Mouse (Mus musculus): Measurements from ENCODE around the gene Rcor2. TPM values are rescaled to one million over a fixed set of nuclear protein-coding genes. Genes with fewer than 3 reads are reported as not detected.

The Rcor2 gene
- polyA plus RNA-seq, 1 experiment from 2014 or later, result 34.9 TPM

DNA sequence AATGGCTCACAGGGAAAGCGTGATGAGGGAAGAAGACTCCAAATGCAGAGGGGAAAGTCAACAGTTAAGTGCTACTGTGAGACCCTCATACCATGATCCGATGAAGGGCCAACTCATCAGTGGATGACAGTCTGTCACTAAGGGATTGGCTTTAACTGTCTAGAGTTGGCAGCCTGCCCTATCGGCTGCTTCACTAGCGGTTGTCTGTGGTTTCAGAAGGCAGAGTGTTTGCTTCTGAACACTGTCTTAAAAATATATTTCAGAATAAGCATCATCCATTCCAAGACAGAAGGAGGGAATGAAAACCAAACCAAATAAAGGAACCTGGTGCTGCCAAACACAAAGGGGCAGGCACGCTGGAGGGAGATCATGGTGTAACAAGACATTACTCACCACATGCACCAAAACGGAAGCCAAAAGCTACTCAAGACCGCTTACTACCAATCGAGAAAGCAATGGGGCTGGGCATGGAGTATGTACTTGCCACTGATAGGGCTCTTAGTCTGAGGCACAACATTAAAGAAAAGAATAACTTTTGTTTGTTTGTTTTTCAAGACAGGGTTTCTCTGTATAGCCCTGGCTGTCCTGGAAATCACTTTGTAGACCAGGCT, 48.0 kb downstream of the Rcor2 start:
- H3K4me3 ChIP-seq (ENCODE audit: low read depth, low read length), result no peak overlapping the region
- no peak overlapping the region for H3K9ac ChIP-seq (ENCODE audit: low read length)
- H3K27ac ChIP-seq (ENCODE audit: low read depth, low read length), result no peak overlapping the region
- ATAC-seq (ENCODE audit: insufficient read depth, low FRiP score, low TSS enrichment) (no peak), DNase-seq (ENCODE audit: low spot score) (no peak)
- H3K36me3 ChIP-seq (ENCODE audit: control insufficient read depth, insufficient read depth, low read length), result no peaks in the 10 kb centered on the region
- no peak overlapping the region for H3K4me2 ChIP-seq (ENCODE audit: low read depth)
- H3K4me1 ChIP-seq (ENCODE audit: control insufficient read depth, insufficient read depth, low read length), result peaks cover 8% of the 10 kb centered on the region
- H3K9me3 ChIP-seq (ENCODE audit: control insufficient read depth, low read length), result no peaks in the 10 kb centered on the region
- no peaks in the 10 kb centered on the region for H3K27me3 ChIP-seq (ENCODE audit: control insufficient read depth, insufficient read depth, low read length)
- WGBS, result 87% methylated on average over 8 of the region's 8 CpGs

DNA sequence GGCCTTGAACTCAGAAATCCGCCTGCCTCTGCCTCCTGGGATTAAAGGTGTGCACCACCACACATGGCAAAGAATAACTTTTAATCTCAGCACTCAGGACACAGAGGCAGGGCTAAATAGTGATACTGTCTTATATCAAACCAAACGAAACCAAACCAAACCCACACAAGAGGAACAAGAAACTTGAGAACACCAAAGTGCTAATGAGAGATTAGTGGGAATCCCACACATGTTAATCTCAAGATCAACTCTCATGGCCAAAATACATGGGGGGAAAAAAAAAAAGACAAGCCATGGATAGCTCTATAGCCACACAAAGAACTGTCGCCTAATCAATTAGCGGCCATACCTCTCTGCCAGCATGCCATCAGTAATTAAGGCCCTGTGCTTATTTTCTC, 48.5 kb downstream of the Rcor2 start:
- Histone ChIP-seq H3K27me3 (ENCODE audit: control insufficient read depth, insufficient read depth, low read length) (no peaks in the 10 kb centered on the region), H3K9me3 (ENCODE audit: control insufficient read depth, low read length) (no peaks in the 10 kb centered on the region), H3K4me1 (ENCODE audit: control insufficient read depth, insufficient read depth, low read length) (peaks cover 7% of the 10 kb centered on the region), H3K4me3 (ENCODE audit: low read depth, low read length) (no peak overlapping the region), H3K36me3 (ENCODE audit: control insufficient read depth, insufficient read depth, low read length) (no peaks in the 10 kb centered on the region), H3K27ac (ENCODE audit: low read depth, low read length) (no peak overlapping the region), H3K9ac (ENCODE audit: low read length) (no peak overlapping the region), H3K4me2 (ENCODE audit: low read depth) (no peak overlapping the region)
- ATAC-seq (ENCODE audit: insufficient read depth, low FRiP score, low TSS enrichment) (no peak), DNase-seq (ENCODE audit: low spot score) (no peak)
- WGBS, result 93% methylated on average over 4 of the region's 4 CpGs

DNA sequence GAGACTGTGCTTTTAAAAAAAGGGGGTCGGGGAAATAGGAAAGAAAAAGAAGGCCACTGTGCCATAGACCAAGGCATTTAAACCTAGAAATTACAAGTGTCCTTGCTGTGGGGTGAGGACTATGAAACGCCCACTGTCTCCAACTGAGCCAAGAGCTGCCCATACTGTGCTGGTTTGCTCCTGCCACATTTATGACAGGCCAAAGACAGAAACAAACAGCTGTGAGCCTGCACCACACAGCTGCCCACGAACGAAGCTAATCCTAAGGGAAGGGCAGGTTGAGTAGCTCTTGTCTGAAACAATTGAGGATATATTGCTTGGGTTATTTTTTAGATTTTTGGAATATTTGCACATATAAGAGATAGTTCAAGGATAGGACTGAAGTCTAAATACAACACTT, 49.7 kb downstream of the Rcor2 start:
- H3K9ac ChIP-seq (ENCODE audit: low read length), result no peak overlapping the region
- H3K4me1 ChIP-seq (ENCODE audit: control insufficient read depth, insufficient read depth, low read length), result no peaks in the 10 kb centered on the region
- H3K27ac ChIP-seq (ENCODE audit: low read depth, low read length), result no peak overlapping the region
- H3K4me3 ChIP-seq (ENCODE audit: low read depth, low read length), result no peak overlapping the region
- H3K9me3 ChIP-seq (ENCODE audit: control insufficient read depth, low read length), result no peaks in the 10 kb centered on the region
- H3K36me3 ChIP-seq (ENCODE audit: control insufficient read depth, insufficient read depth, low read length), result no peaks in the 10 kb centered on the region
- no peak for DNase-seq (ENCODE audit: low spot score)
- 76% methylated on average over 4 of the region's 4 CpGs for WGBS
- no peaks in the 10 kb centered on the region for H3K27me3 ChIP-seq (ENCODE audit: control insufficient read depth, insufficient read depth, low read length)
- H3K4me2 ChIP-seq (ENCODE audit: low read depth), result no peak overlapping the region
- ATAC-seq (ENCODE audit: insufficient read depth, low FRiP score, low TSS enrichment), result no peak

DNA sequence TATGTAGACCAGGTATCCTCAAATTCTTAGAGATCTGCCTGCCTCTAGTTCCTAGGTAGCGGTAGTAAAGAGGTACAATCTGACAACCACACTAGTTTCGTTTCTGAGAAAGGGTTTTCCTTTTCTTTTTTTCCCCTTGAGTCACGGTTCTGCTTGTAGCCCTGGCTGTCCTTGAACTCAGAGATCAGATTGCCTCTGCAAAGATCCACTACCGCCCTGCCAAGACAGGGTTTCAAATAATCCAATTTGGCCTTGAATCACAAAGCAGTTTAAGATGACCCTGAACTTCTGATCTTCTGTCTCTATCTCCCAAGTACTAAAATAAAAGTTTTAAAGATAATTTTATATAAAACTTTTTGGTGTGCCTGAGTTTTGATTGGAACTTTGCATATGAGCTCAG, 50.6 kb downstream of the Rcor2 start:
- DNase-seq (ENCODE audit: low spot score) (no peak), ATAC-seq (ENCODE audit: insufficient read depth, low FRiP score, low TSS enrichment) (no peak)
- no peaks in the 10 kb centered on the region for H3K4me1 ChIP-seq (ENCODE audit: control insufficient read depth, insufficient read depth, low read length)
- no peaks in the 10 kb centered on the region for H3K27me3 ChIP-seq (ENCODE audit: control insufficient read depth, insufficient read depth, low read length)
- H3K4me3 ChIP-seq (ENCODE audit: low read depth, low read length), result no peak overlapping the region
- no peaks in the 10 kb centered on the region for H3K9me3 ChIP-seq (ENCODE audit: control insufficient read depth, low read length)
- no peak overlapping the region for H3K4me2 ChIP-seq (ENCODE audit: low read depth)
- no peaks in the 10 kb centered on the region for H3K36me3 ChIP-seq (ENCODE audit: control insufficient read depth, insufficient read depth, low read length)
- 90% methylated on average over 4 of the region's 4 CpGs for WGBS
- H3K9ac ChIP-seq (ENCODE audit: low read length), result no peak overlapping the region
- no peak overlapping the region for H3K27ac ChIP-seq (ENCODE audit: low read depth, low read length)

DNA sequence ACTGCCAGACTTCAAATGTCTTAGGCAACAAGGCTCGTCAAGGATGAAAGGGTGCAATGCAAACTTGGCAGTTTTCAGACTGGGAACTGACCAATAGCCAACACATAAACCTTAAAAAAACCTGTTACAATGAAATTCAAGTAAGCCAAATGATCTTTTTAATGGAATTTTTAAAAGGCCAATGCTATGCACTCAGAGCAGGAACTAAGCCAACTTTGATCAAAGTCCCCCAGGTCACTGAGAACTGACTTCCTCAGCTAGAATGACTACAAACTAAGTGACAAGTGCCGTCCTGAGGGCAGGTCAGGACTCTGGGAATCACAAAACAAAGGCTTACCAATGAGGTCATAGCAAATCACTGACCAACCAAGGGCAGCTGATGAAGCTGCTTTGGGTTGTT, 53.1 kb downstream of the Rcor2 start:
- Histone ChIP-seq H3K9ac (ENCODE audit: low read length) (no peak overlapping the region), H3K4me2 (ENCODE audit: low read depth) (no peak overlapping the region), H3K4me3 (ENCODE audit: low read depth, low read length) (no peak overlapping the region), H3K27ac (ENCODE audit: low read depth, low read length) (no peak overlapping the region), H3K4me1 (ENCODE audit: control insufficient read depth, insufficient read depth, low read length) (no peaks in the 10 kb centered on the region), H3K9me3 (ENCODE audit: control insufficient read depth, low read length) (no peaks in the 10 kb centered on the region), H3K27me3 (ENCODE audit: control insufficient read depth, insufficient read depth, low read length) (no peaks in the 10 kb centered on the region), H3K36me3 (ENCODE audit: control insufficient read depth, insufficient read depth, low read length) (no peaks in the 10 kb centered on the region)
- ATAC-seq (ENCODE audit: insufficient read depth, low FRiP score, low TSS enrichment), result no peak
- DNase-seq (ENCODE audit: low spot score), result no peak
- 69% methylated on average over 2 of the region's 2 CpGs for WGBS

DNA sequence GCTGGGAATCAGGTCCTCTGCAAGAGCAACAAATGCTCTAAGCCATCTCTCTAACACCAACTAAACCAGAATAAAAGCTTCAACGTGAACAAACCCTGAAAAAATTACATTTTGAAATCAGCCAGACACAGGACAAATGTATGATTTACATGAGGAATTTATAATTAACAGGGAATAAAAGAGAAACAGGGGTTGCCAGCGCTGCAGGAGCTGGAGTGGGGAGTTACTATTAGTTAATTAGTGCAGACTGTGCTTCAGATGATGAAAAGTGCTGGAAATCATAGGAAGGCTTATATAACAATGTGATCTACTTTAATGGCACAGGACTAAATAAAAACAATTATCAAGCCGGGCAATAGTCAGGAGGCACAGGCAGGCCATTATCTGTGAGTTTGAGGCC, 54.3 kb downstream of the Rcor2 start:
- WGBS, result 89% methylated on average over 3 of the region's 3 CpGs
- no peaks in the 10 kb centered on the region for H3K4me1 ChIP-seq (ENCODE audit: control insufficient read depth, insufficient read depth, low read length)
- H3K9me3 ChIP-seq (ENCODE audit: control insufficient read depth, low read length), result no peaks in the 10 kb centered on the region
- DNase-seq (ENCODE audit: low spot score), result no peak
- no peak overlapping the region for H3K4me3 ChIP-seq (ENCODE audit: low read depth, low read length)
- H3K27ac ChIP-seq (ENCODE audit: low read depth, low read length), result no peak overlapping the region
- H3K4me2 ChIP-seq (ENCODE audit: low read depth), result no peak overlapping the region
- no peak for ATAC-seq (ENCODE audit: insufficient read depth, low FRiP score, low TSS enrichment)
- no peaks in the 10 kb centered on the region for H3K36me3 ChIP-seq (ENCODE audit: control insufficient read depth, insufficient read depth, low read length)
- no peaks in the 10 kb centered on the region for H3K27me3 ChIP-seq (ENCODE audit: control insufficient read depth, insufficient read depth, low read length)
- H3K9ac ChIP-seq (ENCODE audit: low read length), result no peak overlapping the region

Other genes starting within 250 kb of the Rcor2 start
- gene Fermt3, start 247.9 kb upstream of the Rcor2 start, polyA plus RNA-seq (2014; fragmentation: Nextera tagmentation; extraction: Ambion mirVana), result 8.8 and 9.5 TPM in 2 replicates
- 423 and 425 TPM in 2 replicates for gene Stip1, start 227.4 kb upstream of the Rcor2 start, polyA plus RNA-seq (2014; fragmentation: Nextera tagmentation; extraction: Ambion mirVana)
- gene Macrod1, start 210.5 kb upstream of the Rcor2 start, polyA plus RNA-seq (2014; fragmentation: Nextera tagmentation; extraction: Ambion mirVana), result 3.2 and 3.3 TPM in 2 replicates
- gene Flrt1, start 161.6 kb upstream of the Rcor2 start, polyA plus RNA-seq (2014; fragmentation: Nextera tagmentation; extraction: Ambion mirVana), result 6.6 and 7.5 TPM in 2 replicates
- gene Otub1, start 61.0 kb upstream of the Rcor2 start, polyA plus RNA-seq (2014; fragmentation: Nextera tagmentation; extraction: Ambion mirVana), result 248 and 255 TPM in 2 replicates
- gene Cox8a, start 49.7 kb upstream of the Rcor2 start, polyA plus RNA-seq (2014; fragmentation: Nextera tagmentation; extraction: Ambion mirVana), result 706 and 761 TPM in 2 replicates
- gene Naa40, start 26.1 kb upstream of the Rcor2 start, polyA plus RNA-seq (2014; fragmentation: Nextera tagmentation; extraction: Ambion mirVana), result 83.5 and 90.4 TPM in 2 replicates
- gene Mark2, start 74.5 kb downstream of the Rcor2 start, polyA plus RNA-seq (2014; fragmentation: Nextera tagmentation; extraction: Ambion mirVana), result 49.6 and 58.4 TPM in 2 replicates
- 25.6 and 35.1 TPM in 2 replicates for gene Spindoc, start 115.7 kb downstream of the Rcor2 start, polyA plus RNA-seq (2014; fragmentation: Nextera tagmentation; extraction: Ambion mirVana)
- gene 2700081O15Rik, start 150.3 kb downstream of the Rcor2 start, polyA plus RNA-seq (2014; fragmentation: Nextera tagmentation; extraction: Ambion mirVana), result 15.1 and 16.3 TPM in 2 replicates
- 247 and 255 TPM in 2 replicates for gene Rtn3, start 216.0 kb downstream of the Rcor2 start, polyA plus RNA-seq (2014; fragmentation: Nextera tagmentation; extraction: Ambion mirVana)
- 7.4 and 9.5 TPM in 2 replicates for gene Atl3, start 226.7 kb downstream of the Rcor2 start, polyA plus RNA-seq (2014; fragmentation: Nextera tagmentation; extraction: Ambion mirVana)

Data from neural tube, embryonic 11.5 days (tissue).